Mouse (Mus musculus) 3134 (cell line): Measurements from ENCODE around the gene Kcnc3.

Experiments used
- DNase-seq: peaks from one replicate; pipeline ENCODE4 v3.0.0-alpha.2; 2011; ENCODE audit warnings: low spot score; ENCODE audit not compliant: insufficient read length; ENCODE audit errors: extremely low read depth

Gene Kcnc3

GRCm38 (mm10) chr7:44625241-44626067, 35.0 kb downstream of the Kcnc3 start:
- no peak for DNase-seq

DNA sequence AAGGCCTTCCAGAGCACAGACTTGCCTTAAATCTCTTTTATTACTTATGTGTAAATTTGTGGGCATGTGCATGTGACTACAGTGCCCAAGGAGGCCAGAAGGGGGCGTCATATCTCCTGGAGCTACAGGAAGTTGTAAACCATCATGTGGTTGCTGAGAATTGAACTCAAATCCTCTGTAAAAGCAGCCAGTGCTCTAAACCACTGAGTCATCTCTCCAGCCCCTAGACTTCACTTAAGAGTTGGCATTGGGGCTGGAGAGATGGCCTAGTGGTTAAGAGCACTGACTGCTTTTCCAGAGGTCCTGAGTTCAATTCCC, 35.6 kb downstream of the Kcnc3 start:
- DNase-seq, result no peak

- no peak for DNase-seq
Observed at GRCm38 (mm10) chr7:44626966-44627365, 36.5 kb downstream of the Kcnc3 start.

GRCm38 (mm10) chr7:44628402-44629034, 38.1 kb downstream of the Kcnc3 start:
- DNase-seq, result no peak

- no peak for DNase-seq
Observed at GRCm38 (mm10) chr7:44630437-44630836, 40.0 kb downstream of the Kcnc3 start.

- DNase-seq, result no peak
Observed at GRCm38 (mm10) chr7:44632676-44633075, 42.2 kb downstream of the Kcnc3 start.

DNA sequence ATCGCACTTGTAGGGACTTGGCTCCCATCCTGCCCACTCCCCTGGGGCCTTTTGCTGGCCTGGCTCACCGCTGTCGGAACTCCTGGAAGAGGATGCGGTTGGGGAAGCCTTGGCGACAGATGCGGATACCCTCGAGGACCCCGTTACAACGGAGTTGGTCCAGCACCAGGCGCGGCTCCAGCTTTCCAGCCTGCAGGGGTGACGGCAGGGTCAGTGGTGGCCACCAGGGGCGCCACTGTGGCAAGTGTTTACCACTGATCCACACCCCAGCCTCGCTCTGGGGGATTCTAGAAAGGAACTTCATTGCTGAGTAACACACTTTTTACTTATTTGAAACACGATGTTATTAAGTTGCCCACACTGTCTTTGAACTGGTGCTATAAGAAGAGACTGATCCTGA, 42.9 kb downstream of the Kcnc3 start:
- no peak for DNase-seq

DNA sequence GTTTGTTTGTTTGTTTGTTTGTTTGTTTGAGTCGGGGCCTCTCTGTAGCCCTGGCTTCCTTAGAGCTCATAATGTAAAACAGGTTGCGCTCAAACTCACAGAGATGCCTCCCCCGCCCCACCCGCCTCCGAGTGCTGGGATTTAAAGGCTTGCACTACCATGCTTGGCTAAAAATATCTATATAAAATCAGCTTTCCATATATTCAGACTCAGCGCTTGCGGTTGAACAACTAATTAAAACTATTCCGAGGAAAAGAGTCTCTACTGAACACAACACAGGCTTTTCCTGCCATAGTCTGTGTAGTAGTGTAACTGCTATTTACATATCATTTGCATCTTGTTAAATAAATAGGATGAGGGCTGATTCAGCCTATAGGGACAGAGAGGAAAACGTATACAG, 46.2 kb downstream of the Kcnc3 start:
- no peak for DNase-seq

- DNase-seq, result no peak
Observed at GRCm38 (mm10) chr7:44638663-44639062, 48.2 kb downstream of the Kcnc3 start.

- no peak for DNase-seq
Observed at GRCm38 (mm10) chr7:44640843-44641605, 50.6 kb downstream of the Kcnc3 start.

DNA sequence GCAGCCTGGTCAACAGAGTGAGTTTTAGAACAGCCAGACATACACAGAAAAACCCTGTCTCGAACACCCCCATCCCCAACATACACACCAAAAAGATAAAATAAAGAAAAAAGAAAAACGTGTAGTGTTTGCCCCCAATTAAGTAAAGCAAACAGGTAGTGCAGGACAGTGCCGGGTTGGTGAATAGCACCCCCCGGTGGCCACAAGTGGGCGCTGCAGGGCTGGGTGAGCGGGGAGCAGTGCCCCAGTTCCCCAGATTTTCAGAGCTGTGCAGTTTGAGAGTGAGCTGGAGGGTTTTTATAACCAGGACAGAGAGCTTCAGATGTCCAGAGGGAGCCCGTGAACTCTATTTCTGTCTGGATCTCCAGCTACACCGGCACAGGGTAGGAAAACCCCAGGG, 51.4 kb downstream of the Kcnc3 start:
- DNase-seq, result peak; percentile 30

DNA sequence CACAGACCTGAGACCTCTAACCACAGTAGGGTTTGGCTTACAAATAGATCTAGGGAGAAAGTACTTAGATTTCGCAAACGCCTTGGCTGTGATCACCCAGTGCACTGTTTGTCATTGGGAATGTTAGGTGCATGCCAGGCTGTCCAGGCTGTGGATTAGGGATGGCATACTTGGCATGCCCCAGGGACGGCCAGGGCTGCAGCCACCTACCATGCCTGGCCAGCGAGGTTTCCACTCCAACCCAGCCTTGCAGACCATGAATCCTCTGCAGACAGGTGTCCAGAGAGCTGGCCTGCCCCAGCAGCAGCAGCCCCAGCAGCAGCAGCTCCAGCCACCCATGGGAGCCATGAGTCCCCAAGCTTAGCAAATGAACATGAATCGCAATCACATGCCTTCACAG, 54.8 kb downstream of the Kcnc3 start:
- DNase-seq, result peak; percentile 88

GRCm38 (mm10) chr7:44645951-44646350, 55.5 kb downstream of the Kcnc3 start:
- DNase-seq, result peak; percentile 82

DNA sequence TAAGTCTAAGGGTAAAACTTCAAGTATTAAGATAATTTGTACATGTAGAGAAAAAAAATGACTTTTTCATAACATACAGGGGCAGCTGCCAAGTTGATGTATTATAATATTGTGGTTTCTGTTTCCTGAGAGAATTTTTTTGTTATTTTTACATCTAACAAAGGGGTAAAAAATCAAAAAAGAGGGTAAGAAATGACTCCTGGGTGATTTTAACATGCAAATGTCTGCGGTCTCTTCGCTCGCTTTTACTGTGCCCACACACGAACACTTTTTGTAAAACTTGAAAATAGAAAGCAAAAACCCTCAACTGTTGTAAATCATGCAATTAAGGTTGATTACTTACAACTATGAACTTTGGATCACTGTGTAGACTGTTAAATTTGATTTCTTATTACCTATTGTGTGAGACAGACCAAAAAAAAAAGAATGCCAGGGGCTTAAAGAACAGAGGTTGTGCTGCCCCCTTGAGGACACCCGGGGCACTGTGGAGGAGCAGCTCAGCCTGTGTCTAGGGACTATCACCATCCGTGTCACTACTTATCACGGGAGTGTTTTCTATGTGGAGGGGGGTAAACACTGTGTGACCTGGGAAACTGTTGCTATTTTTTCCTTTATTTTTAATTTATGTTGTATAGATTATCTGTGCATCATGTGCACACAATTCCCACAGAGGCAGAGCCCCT, 56.7 kb downstream of the Kcnc3 start:
- peak; percentile 29 for DNase-seq

GRCm38 (mm10) chr7:44647729-44648128, 57.3 kb downstream of the Kcnc3 start:
- DNase-seq, result no peak

GRCm38 (mm10) chr7:44649094-44649610, 58.7 kb downstream of the Kcnc3 start:
- peak; percentile 42 for DNase-seq

DNA sequence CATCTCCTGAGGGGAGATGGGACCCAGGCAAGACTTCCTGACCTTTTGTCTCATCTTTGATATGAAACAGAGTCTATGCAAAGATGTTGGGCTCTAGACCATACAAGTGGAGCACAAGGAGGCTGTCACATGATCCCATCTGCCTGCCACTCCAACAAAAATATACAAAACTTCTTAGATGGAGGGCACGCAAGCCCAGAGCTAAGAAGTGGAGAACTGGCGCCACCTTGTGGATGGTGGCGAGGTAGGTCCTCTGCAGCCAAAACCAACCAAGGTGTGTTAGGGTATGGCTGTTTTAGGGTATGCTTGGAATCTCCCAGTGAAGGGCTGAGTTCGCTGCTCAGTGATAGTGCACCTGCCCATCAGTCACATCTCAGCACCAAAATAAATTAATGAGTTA, 59.5 kb downstream of the Kcnc3 start:
- no peak for DNase-seq

GRCm38 (mm10) chr7:44651416-44651815, 61.0 kb downstream of the Kcnc3 start:
- no peak for DNase-seq

DNA sequence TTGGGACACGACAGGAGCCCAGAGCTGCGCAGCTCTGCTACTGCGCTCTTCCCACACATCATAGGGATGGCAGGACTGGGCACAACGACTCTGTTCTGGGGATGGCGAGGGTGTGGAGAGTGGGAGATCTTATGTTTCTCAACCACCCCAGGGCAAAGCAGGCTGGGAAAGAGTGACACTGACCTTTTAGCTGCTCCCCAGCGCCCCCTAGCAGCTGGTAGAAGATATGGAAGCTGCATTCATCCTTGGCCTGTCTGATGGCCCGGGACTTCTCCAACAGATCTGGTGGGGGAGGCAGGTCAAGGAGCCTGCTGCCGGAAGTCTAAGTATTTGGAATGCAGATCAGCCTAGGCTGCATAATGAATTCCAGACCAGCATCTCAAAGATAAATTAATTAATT, 63.3 kb downstream of the Kcnc3 start:
- DNase-seq, result no peak
